Mouse (Mus musculus) ES-E14 (cell line): ENCODE results near the gene Nup210l. TPM values are rescaled to one million over a fixed set of nuclear protein-coding genes. Genes with fewer than 3 reads are reported as not detected.

Source experiments
- DNase-seq: peaks from one replicate; pipeline ENCODE4 v3.0.0-alpha.2; 2013; ENCODE audit warnings: low read depth, low spot score
- H3K27ac ChIP-seq: 2 replicates; pipeline ENCODE4 v1.5.1; 2012; ENCODE audit warnings: low read depth, mild to moderate bottlenecking, low read length, moderate library complexity, mixed read lengths; ENCODE audit not compliant: poor library complexity, insufficient read depth, severe bottlenecking
- H3K36me3 ChIP-seq: 2 replicates; pipeline ENCODE4 v1.6.1; 2012; ENCODE audit warnings: mild to moderate bottlenecking, low read length, moderate library complexity, mixed read lengths; ENCODE audit not compliant: control insufficient read depth, poor library complexity, insufficient read depth, severe bottlenecking
- H3K4me1 ChIP-seq, 2 experiments: fragments of 150-350 bp in 1 of 2; sonication (generic) in 1 of 2; 2 replicates each; pipeline ENCODE4 v1.6.1; 2012; ENCODE audit warnings: low read length in 2 of 2, mild to moderate bottlenecking in 1 of 2, mixed read lengths in 1 of 2; ENCODE audit not compliant: control insufficient read depth in 2 of 2, insufficient read depth in 2 of 2, poor library complexity in 1 of 2
- H3K4me3 ChIP-seq, 2 experiments: fragments of 150-350 bp in 1 of 2; sonication (generic) in 1 of 2; 2 replicates each; pipeline ENCODE4 v1.5.1; 2012; ENCODE audit warnings: low read length in 2 of 2, low read depth in 1 of 2, mild to moderate bottlenecking in 1 of 2, mixed read lengths in 1 of 2; ENCODE audit not compliant: insufficient read depth in 1 of 2, poor library complexity in 1 of 2, severe bottlenecking in 1 of 2
- H3K9ac ChIP-seq: 2 replicates; pipeline ENCODE4 v1.6.1; 2012; ENCODE audit warnings: low read depth, mild to moderate bottlenecking, low read length, mixed read lengths; ENCODE audit not compliant: poor library complexity, insufficient read depth, severe bottlenecking
- H3K9me3 ChIP-seq: fragments of 150-350 bp; sonication (generic); 2 replicates; pipeline ENCODE4 v1.6.1; 2012; ENCODE audit warnings: low read depth, mild to moderate bottlenecking, low read length; ENCODE audit not compliant: control insufficient read depth, insufficient read depth
- CHD2 ChIP-seq: IDR thresholded peaks from 2 replicates; pipeline ENCODE4 v1.6.1; 2014; ENCODE audit warnings: mild to moderate bottlenecking, low read depth, low read length, inconsistent platforms
- HCFC1 ChIP-seq: IDR thresholded peaks from 2 replicates; pipeline ENCODE4 v1.6.1; 2012; ENCODE audit warnings: low read length, inconsistent platforms, borderline replicate concordance; ENCODE audit not compliant: insufficient read depth
- MAFK ChIP-seq: IDR thresholded peaks from 2 replicates; pipeline ENCODE4 v1.6.1; 2014; ENCODE audit warnings: mild to moderate bottlenecking, low read depth, low read length, inconsistent platforms; ENCODE audit not compliant: insufficient read depth
- ZC3H11A ChIP-seq: IDR thresholded peaks from 2 replicates; pipeline ENCODE4 v1.6.1; 2012; ENCODE audit warnings: low read depth, mild to moderate bottlenecking, inconsistent platforms, low read length, borderline replicate concordance
- ZNF384 ChIP-seq: IDR thresholded peaks from 2 replicates; pipeline ENCODE4 v1.6.1; 2012; ENCODE audit warnings: low read depth, low read length, inconsistent platforms
- in situ Hi-C, 2 experiments: fragments of 600-800 bp; cut with MboI; formaldehyde crosslinking; loops; one replicate each; pipeline ENCODE4 v1.15.1; 2025; ENCODE audit warnings: low sequenced_read_pairs in 2 of 2, inconsistent platforms in 1 of 2; ENCODE audit not compliant: unreplicated experiment in 2 of 2
- total RNA-seq: library from RNA; depleted of rRNA; stranded (reverse); fragments of 300-350 nt; gene quantifications from 2 replicates; pipeline ENCODE4 v1.2.3, GENCODE M21; 2012

Nup210l gene
- total RNA-seq, 1 experiment: 0.80 TPM

GRCm38 (mm10) chr3:90081365-90082240, 22.3 kb upstream of the Nup210l start:
- Histone ChIP-seq H3K4me1 (peaks cover 13 to 24% of the 10 kb centered on the region in 2 experiments; a peak in 3 of 4 replicates), H3K9ac (no peak overlapping the region; the same call in 1 of the 2 replicates), H3K9me3 (no peaks in the 10 kb centered on the region), H3K36me3 (peaks cover 9% of the 10 kb centered on the region), H3K4me3 (peak overlapping the region; percentile 34 to 44), H3K27ac (peak overlapping the region; percentile 44; the same call in 1 of the 2 replicates)
- in situ Hi-C loops: no loop called here
- DNase-seq: no peak
- peak; percentile 49; the same call in 1 of the 2 replicates for TF ChIP-seq MAFK
- no peak for TF ChIP-seq ZNF384

GRCm38 (mm10) chr3:90083034-90083433, 20.9 kb upstream of the Nup210l start:
- Histone ChIP-seq H3K27ac (no peak overlapping the region), H3K36me3 (peaks cover 21% of the 10 kb centered on the region), H3K4me1 (peaks cover 11 to 22% of the 10 kb centered on the region in 2 experiments; a peak in 3 of 4 replicates), H3K9me3 (no peaks in the 10 kb centered on the region), H3K9ac (peak overlapping the region; percentile 55; the same call in 1 of the 2 replicates), H3K4me3 (peak overlapping the region; percentile 5 to 17; a peak in 3 of 4 replicates)
- TF ChIP-seq CHD2 (no peak), ZNF384 (no peak), MAFK (no peak)
- no peak for DNase-seq
- in situ Hi-C loops: no loop called here

GRCm38 (mm10) chr3:90083698-90084324, 20.1 kb upstream of the Nup210l start:
- in situ Hi-C loops: no loop called here
- no peak for DNase-seq
- H3K27ac ChIP-seq: no peak overlapping the region; the same call in 1 of the 2 replicates
- no peaks in the 10 kb centered on the region for H3K9me3 ChIP-seq
- peaks cover 29% of the 10 kb centered on the region for H3K36me3 ChIP-seq
- TF ChIP-seq HCFC1 (no peak), ZNF384 (no peak), ZC3H11A (no peak), CHD2 (no peak)
- peak overlapping the region; percentile 10 to 17; a peak in 2 of 4 replicates for H3K4me3 ChIP-seq
- H3K4me1 ChIP-seq: peaks cover 11 to 22% of the 10 kb centered on the region in 2 experiments; a peak in 2 of 4 replicates
- no peak overlapping the region; the same call in 1 of the 2 replicates for H3K9ac ChIP-seq

- 0 out of 2 replicates have a peak overlapping the region, but pooled peaks have one; percentile 39 for H3K9ac ChIP-seq
- no peak for DNase-seq
- no peaks in the 10 kb centered on the region for H3K9me3 ChIP-seq
- H3K4me1 ChIP-seq: peaks cover 11 to 23% of the 10 kb centered on the region in 2 experiments; a peak in 2 of 4 replicates
- no peak overlapping the region for H3K27ac ChIP-seq
- in situ Hi-C loops: no loop called here
- no peak overlapping the region for H3K4me3 ChIP-seq
- peaks cover 36% of the 10 kb centered on the region for H3K36me3 ChIP-seq
- no peak for TF ChIP-seq ZC3H11A
- TF ChIP-seq MAFK: no peak
- TF ChIP-seq ZNF384: no peak
- TF ChIP-seq HCFC1: no peak
- TF ChIP-seq CHD2: no peak
Observed at GRCm38 (mm10) chr3:90084790-90085189, 19.1 kb upstream of the Nup210l start.
